Mouse (Mus musculus): ENCODE results near the gene Trappc2l.

- TF ChIP-seq E2F4 (IDR thresholded peaks at IDR 0.05; ENCODE audit: insufficient read depth), result no peak
- TF ChIP-seq POLR2A (IDR thresholded peaks at IDR 0.05; ENCODE audit: insufficient read length, low read depth), result no peak
- no peak for TF ChIP-seq MAX (IDR thresholded peaks at IDR 0.05; ENCODE audit: low read depth)
- peak; percentile 56 for TF ChIP-seq TCF12 (IDR thresholded peaks at IDR 0.05; ENCODE audit: insufficient read depth, poor library complexity, severe bottlenecking)
- TF ChIP-seq TCF3 (IDR thresholded peaks at IDR 0.05; ENCODE audit: insufficient read length, low read depth), result peak; percentile 35
- no peak for TF ChIP-seq USF1 (IDR thresholded peaks at IDR 0.05; ENCODE audit: low read depth)
- no peak for TF ChIP-seq REST (IDR thresholded peaks at IDR 0.05; ENCODE audit: insufficient read depth, insufficient read length)
- peak; percentile 44 to 89 (median 50) for TF ChIP-seq MYOG (IDR thresholded peaks at IDR 0.05; ENCODE audit: control insufficient read depth in 1 of 3, insufficient read depth in 1 of 3, insufficient read length in 2 of 3, low read depth in 2 of 3)
- no peak for TF ChIP-seq POLR2AphosphoS2 (IDR thresholded peaks at IDR 0.05; ENCODE audit: insufficient read length, low read depth)
- TF ChIP-seq MYOD1 (IDR thresholded peaks at IDR 0.05; ENCODE audit: control insufficient read depth in 1 of 3, insufficient read length in 2 of 3, low read depth in 2 of 3), result peak in 2 of 3 experiments; percentile 67 to 73
- TF ChIP-seq CEBPB (IDR thresholded peaks at IDR 0.05; ENCODE audit: insufficient read depth, poor library complexity, severe bottlenecking), result no peak
- TF ChIP-seq SRF (IDR thresholded peaks at IDR 0.05; ENCODE audit: control insufficient read depth, insufficient read length, low read depth), result no peak
Observed at GRCm38 (mm10) chr8:122644175-122644954, 32.9 kb downstream of the Trappc2l start.

Data from myocyte (in vitro differentiated cells).